Mouse (Mus musculus) CD4-positive, CD25-positive, alpha-beta regulatory T cell, adult 4 months (primary cell): ENCODE results near the gene Trmt2b. TPM values are rescaled to one million over a fixed set of nuclear protein-coding genes. Genes with fewer than 3 reads are reported as not detected.
A peak's percentile ranks its signal among the peaks of the same experiment; 100 is the strongest.
"Not testable (repeated sequence)": the region's sequence is repeated elsewhere in the genome, so short reads cannot be mapped to it uniquely, and the experiment has no call there.

Source experiments
- ATAC-seq: one replicate; pipeline ENCODE4 v1.8.0; 2017
- polyA plus RNA-seq, 2 experiments: library from polyadenylated mRNA; unstranded; fragments of 100-300 nt; shearing (Covaris generic); gene quantifications; one replicate each; pipeline ENCODE4 v1.2.1; 2017

Gene Trmt2b
- polyA plus RNA-seq, result 10 to 100 TPM; 23.8 to 24.4 TPM

GRCm38 (mm10) chrX:134276275-134277160, at the start of gene Trmt2b:
TSS of gene Trmt2b (minus strand) at chrX:134276984.
- ATAC-seq, result peak; percentile 96

DNA sequence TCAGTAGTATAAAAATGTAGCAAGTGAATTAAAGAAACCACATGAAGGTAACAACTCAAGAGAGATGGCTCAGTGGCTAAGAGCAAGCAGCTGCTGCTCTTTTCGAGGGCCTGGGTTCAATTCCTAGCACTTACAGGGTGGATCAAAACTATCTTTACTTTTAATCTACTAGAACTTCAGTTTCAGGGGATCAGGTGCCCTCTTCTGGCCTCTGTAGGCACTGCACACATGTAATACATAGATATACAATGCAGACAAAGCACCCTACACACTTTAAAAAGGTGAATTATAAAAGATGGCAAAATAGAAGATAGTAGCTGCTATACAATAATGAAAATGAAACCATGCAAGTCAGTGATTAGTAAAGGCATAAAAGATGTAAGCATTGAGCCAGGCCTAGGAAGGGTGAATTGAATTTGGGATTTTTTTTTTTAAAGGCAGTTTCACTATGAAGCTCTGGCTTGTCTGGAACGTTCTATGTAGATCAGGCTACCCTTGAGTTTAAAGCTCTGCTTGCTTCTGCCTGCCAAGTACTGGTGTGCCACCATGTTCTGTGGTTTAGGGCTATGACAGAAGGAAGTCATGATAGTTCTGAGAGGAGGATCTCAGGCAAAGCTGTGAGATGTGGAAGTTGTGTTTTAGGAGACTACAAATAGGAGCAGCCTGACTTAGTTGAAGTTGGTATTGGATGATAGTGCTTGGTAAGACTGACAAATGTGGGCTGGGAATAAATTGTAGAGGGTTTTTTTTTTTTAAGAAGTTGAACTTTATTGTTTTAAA, 42.6 kb upstream of the Trmt2b start:
- ATAC-seq, result peak; percentile 74

DNA sequence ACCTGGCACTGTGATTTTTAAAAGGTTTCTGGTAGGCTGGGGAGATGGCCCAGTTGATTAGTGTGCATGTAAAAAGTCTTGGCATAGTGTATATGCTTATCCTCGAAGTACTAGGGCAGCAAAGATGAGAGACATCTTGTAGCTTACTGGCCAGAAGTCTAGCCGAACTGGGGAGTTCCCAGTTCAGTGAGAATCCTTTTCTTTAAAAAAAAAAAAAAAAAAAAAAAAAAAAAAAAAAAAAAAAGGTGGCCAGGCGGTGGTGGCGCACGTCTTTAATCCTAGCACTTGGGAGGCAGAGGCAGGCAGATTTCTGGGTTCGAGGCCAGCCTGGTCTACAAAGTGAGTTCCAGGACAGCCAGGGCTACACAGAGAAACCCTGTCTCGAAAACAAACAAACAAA, 34.4 kb upstream of the Trmt2b start:
- not testable (repeated sequence) for ATAC-seq

GRCm38 (mm10) chrX:134308275-134308634, 31.5 kb upstream of the Trmt2b start:
- peak; percentile 2 for ATAC-seq

DNA sequence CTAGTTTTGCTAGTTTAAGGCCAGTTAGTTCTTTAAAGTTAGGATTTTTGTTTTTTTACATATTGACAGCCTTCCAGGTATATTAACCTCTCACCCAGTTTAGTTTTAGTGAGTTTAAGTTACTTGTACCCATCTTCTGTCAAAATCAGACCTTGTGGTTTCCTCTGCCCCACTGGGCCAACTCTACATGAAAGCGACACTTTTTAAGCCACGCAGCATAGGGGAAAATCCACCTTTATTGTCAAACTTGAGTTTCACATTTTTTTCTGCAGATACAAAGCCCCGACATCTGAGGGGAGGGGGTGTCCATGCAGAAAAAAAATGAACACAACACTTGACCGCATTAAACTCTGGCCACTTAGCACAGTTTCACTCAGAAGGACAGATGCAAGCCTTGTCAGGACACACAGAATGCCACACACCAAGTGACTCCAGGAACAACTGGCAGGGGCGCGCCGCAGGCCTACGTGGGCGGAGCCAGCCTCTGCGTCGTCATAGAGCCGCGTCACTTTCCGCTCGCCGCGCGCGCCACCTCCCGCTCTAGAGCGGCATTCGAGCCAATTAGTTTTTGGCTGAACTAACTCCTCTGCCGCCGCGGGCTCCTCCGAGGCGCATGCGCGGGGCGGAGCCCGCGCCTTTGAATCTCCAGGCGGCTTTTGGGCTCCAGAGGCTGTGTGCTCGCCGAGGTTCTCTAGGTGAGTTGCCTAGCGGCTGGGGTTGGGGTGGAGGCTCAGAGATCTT, 30.9 kb upstream of the Trmt2b start, which contains the start of gene Cenpi:
TSS of gene Cenpi (plus strand) at position 551 of the 741 bp plus-strand sequence.
- ATAC-seq, result peak; percentile 97

- ATAC-seq, result no peak
Measured at GRCm38 (mm10) chrX:134303287-134303686, 26.5 kb upstream of the Trmt2b start.

GRCm38 (mm10) chrX:134300219-134300618, 23.4 kb upstream of the Trmt2b start:
- ATAC-seq, result no peak

DNA sequence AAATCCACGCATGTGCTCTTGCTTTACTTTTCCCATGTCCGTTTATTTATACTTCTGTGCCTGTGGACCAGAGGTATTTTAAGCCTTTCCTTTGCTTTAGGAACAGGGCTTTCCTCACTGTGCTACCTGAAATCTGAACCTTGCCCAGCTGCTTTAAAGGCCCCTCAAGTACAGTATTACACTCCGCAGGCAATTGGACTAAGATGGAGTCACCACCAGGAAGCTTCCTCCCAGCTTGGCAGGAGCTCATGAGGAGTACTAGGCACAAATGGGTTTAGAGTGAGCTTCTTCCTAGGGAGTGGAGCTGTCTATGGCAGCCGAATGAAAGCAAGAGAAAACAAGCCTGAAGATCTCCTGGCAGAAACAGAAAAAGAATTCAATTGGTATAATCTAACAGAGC, 20.4 kb upstream of the Trmt2b start:
- ATAC-seq, result no peak

DNA sequence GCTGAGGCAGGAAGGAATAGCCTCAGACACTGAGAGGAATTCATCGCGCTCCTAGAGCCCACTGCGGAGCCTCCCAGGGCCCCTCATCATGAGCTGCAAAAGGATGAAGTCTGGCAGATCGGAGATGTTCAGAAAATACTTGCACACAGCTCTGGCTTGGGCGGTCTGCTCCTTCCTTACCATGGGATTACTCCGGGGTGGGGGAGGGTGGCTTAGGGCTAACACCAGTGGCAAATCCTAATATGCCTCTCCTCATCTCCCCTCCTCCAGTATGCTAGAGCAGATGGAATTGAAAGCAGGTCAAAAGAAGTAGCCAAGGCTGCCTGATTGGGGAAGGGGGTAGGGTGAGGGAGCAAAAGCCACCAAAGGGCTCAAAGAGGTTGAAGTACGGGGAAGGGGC, 20.0 kb upstream of the Trmt2b start:
- ATAC-seq, result no peak

- no peak for ATAC-seq
Measured at GRCm38 (mm10) chrX:134296301-134296700, 19.5 kb upstream of the Trmt2b start.

GRCm38 (mm10) chrX:134287305-134287704, 10.5 kb upstream of the Trmt2b start:
- ATAC-seq, result no peak

DNA sequence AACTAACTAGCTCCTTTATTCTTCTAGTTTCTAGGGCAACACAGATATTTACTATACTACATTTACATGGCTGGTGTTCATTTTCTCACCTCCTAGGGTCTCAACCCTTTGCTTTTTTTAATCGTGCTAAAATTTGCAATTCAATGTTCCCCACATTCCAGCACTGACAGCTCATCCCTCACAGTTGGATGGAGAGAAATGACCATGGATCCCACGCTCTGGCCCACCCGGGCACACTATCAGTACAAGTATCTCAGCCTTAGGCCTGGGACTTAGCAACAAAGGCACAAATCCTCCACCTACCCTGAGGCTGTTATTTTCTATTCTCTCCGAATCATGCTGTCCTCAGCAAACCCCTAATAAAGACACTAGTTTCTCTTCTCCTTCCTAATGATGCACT, 9.0 kb upstream of the Trmt2b start:
- no peak for ATAC-seq

DNA sequence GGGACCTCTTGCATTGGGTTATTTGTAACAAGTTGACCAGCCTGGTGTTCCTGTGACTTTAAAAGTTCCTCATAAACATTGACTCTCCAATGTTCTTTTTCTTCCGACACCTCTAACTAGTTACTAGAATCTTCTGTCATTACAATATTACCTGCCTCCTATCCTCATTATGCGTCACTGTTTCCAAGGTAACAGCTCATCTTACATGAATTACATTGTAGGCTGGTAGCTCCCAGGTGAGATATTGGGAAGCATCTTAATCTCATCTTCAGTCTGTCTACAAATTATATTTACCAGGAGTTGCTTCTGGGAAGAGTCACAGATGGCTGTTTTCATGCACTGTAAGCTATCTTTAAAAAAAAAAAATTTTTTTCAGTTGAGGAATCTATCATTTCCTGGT, 8.3 kb upstream of the Trmt2b start:
- ATAC-seq, result no peak

- ATAC-seq, result no peak
Measured at GRCm38 (mm10) chrX:134280531-134280930, 3.7 kb upstream of the Trmt2b start.

- no peak for ATAC-seq
Measured at GRCm38 (mm10) chrX:134275715-134276114, 1.1 kb downstream of the Trmt2b start.

- ATAC-seq, result no peak
Measured at GRCm38 (mm10) chrX:134262129-134262528, 14.7 kb downstream of the Trmt2b start.

DNA sequence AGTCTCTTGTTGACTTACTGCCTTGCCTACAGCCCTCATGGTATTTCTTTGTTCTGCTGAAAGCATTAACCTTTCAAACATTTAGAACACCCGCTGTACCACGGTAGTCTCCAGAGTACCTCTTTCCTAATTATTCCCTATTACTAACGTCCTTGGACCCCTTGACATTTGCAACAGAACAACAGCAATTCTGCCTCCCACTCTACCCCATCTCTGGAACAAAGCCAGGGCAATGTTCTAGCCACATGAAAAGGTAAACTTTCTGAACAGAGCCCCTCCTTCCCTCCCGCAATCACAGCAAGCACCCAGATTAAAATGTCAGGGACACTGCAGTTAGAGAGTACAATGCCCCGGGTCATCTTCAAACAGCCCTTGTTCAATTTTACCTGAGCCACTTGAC, 15.6 kb downstream of the Trmt2b start:
- ATAC-seq, result no peak

DNA sequence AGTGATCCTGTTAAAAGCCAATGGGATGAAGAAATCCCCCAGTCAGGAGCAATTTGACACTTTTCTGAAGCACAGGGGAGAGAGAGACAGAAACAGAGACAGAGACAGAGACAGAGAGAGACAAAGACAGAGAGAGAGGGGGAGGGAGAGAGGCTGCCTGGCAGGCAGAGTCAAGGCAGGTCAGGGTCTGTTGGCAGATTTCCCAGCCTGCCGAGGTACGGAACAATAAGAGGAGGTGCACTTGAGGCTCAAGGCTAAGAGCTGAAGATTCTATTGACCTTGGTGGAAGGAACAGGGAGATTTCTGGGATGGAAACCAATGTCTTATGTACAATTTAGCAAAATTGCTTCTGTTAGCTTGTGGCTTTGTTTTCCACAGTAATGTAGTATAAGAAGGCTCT, 28.6 kb downstream of the Trmt2b start:
- no peak for ATAC-seq

DNA sequence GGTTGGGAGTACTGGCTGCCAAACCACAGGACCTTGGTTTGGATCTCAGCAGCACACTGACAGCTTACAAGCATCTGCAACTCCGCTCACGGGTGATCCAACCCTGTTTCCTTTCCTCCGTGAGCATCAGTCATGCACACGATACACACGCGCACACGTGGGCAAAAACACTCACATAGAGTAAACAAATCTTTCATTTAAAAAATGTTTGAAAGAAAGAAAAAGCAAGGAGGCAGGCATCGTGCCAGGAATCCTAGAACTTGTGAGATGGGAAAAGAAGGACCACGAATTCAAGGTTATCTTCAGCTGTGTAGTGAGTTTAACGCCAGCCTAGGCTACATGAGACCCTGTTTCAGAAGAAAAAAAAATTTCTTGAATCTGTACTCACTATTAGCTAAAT, 30.8 kb downstream of the Trmt2b start:
- no peak for ATAC-seq

GRCm38 (mm10) chrX:134238266-134238665, 38.5 kb downstream of the Trmt2b start:
- ATAC-seq, result no peak

DNA sequence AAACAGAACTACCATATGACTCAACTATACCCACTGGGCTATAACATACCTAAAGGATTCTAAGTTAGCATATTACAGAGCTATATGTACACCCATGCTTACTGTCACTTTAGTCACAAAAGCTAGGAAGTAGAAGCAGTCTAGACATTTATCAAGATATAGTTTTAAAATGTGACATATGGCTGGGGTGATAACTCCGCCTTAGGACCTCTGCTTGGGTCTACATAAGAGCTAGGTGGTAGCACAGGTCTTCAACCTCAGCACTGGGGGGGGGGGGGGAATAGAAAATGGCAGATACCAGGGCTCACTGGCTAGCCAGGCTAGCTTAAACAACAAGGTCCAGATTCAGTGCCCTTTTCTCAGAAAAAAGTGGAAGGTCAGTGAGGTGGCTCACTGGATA, 43.7 kb downstream of the Trmt2b start:
- no peak for ATAC-seq

GRCm38 (mm10) chrX:134221856-134222255, 54.9 kb downstream of the Trmt2b start, which contains the start of gene Nox1:
TSS of gene Nox1 (minus strand) at chrX:134221956.
- ATAC-seq, result no peak

DNA sequence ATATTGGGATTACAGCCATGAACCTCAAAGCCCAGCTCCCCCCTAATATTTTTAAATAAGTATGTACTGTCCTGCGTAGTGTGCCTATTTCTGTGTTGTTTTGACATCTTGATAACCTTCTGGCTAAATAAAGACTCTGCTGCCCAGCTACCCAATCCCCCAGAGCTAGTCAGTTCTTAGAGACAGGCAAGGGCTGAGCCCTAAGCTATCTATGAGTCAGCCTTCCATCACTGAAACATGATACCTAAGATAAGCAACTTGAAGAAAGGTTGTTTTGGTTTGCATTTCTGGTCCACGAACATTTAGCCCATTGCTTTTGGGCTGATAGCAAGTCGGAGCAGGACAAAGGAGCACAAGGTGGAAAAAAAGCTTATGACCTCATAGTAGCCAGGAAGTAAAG, 56.2 kb downstream of the Trmt2b start:
- no peak for ATAC-seq
